Mouse (Mus musculus) monocyte, adult 2 months (primary cell): Measurements from ENCODE around the gene Baiap2l1.
A peak's percentile ranks its signal among the peaks of the same experiment; 100 is the strongest.

Experiments
- DNase-seq, 2 experiments: peaks; one replicate each; pipeline ENCODE4 v3.0.0; 2022; ENCODE audit warnings: low spot score in 2 of 2, low read depth in 1 of 2

Baiap2l1 gene

GRCm38 (mm10) chr5:144286591-144287266 lies 71.2 kb downstream of the Baiap2l1 start:
- DNase-seq, result no peak

GRCm38 (mm10) chr5:144284599-144284998 lies 73.3 kb downstream of the Baiap2l1 start:
- DNase-seq, result no peak

DNA sequence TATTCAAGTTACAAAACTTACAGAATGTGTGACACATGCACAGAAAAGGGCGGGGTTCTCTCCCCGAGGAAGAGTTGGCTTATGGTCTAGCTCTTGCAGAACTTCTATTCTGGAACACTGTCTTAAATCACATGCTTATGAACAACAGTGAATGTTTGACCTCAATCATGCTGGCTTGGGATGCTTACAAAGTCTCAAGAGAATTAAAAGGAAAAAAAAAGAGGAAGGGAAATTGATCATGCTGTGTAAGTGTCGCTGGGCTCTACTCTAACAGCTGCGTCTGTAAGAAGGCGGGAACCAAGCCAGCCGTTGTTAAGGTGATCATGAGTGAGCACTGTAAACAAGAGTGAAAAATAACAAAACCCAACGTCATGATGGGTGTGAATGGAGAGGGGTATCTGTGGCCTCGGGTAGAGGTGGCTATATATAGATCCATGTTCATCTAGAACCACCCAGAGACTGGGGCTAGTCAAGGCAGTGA lies 74.3 kb downstream of the Baiap2l1 start:
- peak; percentile 37 to 56 for DNase-seq

DNA sequence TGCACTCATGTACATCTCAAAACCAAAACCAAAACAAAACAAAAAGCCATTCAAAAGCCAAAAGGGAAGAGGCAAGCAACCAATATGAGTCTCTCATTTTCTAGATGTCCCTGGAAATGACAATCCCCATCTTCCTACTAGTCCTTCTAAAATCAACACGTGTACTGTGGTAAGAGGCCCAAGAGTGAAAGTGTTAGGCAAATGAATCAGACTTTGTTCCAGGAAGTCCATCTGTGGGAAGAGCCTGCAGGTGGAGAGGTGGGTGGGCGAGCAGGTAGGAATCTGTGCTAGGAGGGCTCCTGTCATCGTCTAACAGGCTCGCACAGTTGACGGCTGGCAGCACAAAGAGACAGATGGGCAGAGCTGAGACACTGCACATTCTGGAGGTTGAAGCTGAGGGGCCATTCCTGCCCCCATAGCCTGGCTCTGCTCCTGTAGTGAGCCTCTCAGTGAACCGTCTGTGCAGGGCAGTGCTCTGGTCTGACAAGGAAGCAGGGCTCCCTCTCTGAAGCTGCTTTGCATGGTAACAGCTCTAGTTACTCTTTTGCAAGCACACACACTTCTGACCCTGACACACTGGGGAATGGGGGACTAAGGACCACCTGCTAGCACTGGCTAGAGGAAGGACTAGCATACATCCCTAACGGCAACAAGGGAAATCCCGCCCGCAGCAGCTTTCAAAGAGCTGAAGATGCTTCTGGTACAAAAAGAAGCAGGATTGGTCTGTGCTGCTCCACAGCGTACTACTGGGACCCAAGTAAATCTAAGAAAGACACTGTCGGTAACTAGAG lies 75.2 kb downstream of the Baiap2l1 start:
- no peak for DNase-seq

- DNase-seq, result no peak
Measured at GRCm38 (mm10) chr5:144279926-144280325, 78.0 kb downstream of the Baiap2l1 start.

DNA sequence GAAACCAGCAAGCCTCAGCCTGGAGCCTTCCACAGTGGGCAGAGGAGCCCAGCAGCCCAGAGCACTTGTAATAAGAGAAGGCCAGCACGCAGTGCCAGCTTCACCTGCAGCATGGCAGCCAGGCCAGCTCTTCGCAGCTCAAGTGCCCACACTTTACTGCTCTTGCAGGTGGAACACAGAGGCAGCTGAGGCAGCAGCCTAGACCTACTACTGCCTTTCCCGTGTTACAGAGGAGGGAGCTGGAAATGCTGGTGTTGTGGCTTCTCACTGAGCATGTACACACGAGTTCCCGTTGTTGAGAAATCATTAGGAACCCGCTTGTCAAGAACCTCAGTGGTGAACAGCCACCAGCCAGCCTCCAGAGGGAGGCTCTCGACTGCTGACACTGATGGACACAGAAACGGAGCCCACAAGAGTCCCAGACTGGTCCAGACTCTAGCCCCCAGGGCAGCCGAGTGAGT lies 78.8 kb downstream of the Baiap2l1 start:
- no peak for DNase-seq

DNA sequence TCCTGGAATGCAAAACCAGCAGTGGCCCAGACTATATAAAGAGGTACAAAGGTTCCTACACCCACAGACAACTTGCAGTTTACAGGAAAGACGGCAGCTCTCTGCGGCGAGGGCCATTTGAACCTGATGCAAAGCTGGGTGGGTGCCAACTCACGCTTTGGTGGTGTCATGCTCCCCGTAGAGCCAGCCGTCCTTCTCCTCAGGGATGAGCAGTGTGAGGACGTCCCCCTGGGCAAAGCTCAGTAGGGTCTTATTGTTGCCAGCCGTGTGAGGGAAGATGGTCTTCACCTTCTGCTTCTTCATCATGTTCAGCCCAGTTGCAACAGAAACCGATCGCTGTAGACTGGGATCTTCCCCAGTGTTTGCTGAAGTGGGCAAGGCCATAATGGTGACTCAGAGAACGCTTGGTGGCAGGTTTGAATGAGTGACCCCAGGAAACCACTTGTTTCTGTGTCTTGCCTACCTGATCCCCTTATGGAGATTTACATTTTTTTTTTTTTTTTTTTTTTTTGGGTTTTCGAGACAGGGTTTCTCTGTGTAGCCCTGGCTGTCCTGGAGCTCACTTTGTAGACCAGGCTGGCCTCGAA lies 79.4 kb downstream of the Baiap2l1 start:
- no peak for DNase-seq

DNA sequence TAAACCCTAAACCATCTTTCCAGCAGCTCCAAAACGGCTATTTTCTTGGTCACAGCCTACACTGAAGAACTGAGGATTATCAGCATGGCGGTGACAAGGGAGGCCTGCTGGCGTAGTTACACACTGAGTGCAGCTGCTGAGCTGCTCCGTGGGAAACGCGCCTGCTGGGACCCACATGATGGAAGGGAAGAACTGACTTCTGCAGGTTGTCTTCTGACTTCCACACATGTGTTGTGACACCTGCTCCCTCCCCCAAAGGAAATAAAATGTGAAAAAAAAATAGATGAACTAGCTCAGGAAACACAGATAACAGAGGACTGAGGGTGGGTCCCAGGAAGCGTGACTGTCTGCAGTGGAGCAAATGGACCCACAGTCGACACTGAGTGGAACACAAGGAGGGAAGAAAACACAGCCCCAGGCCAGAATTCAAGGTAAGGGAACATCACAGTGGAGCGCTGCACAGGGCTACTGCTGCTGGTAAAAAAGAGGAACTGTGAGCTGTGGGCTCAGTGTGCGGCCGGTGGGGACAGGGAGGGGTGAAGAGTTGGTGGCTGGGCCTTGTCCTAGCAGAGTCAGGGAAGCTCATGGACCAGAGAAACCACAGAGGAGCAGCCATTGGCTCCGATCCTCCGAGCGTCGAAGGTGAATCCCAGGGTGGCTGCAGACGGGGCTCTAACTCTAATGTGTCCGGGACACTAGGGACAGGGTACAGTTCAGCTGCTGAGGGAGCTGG lies 80.8 kb downstream of the Baiap2l1 start:
- peak; percentile 58 to 67 for DNase-seq

DNA sequence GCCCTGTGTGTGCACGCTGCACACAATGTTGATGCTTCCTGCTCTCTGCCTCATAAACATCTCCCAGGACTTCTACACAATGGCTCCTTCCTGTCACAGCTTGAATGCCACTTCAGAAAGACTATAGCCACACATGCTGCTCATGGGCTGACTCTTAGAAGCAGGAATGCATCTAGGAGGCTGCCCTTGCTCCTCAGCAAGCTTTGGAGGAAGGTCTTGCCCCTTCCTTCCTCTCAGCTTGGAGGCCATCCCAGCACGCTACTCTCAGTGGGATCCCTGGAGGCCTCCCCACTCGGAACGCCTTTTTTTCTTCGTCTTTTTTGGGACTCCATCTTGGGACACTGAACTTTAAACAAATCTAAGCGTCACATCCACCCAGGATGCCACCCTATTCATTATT lies 83.0 kb downstream of the Baiap2l1 start:
- no peak for DNase-seq

- no peak for DNase-seq
Measured at GRCm38 (mm10) chr5:144271772-144272171, 86.1 kb downstream of the Baiap2l1 start.

GRCm38 (mm10) chr5:144271118-144271517 lies 86.8 kb downstream of the Baiap2l1 start:
- no peak for DNase-seq

DNA sequence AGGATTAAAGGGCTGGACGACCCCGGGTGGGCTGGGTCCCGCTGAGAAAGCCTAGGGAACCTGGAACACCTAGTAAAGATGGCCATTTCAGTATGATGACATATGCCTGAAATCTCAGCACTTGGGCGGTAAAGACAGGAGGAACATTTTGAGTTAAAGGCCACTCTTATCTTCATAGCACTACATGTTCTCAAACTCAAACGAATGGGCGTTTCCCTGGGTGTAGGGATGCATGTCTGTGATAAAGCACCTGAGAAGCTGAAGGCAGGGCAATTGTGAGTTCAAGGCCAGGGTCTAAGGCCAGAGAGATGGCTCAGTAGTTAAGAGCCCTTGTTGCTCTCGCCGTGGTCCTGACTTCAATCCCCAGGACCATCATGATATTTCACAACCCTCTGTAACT lies 87.5 kb downstream of the Baiap2l1 start:
- DNase-seq, result no peak

DNA sequence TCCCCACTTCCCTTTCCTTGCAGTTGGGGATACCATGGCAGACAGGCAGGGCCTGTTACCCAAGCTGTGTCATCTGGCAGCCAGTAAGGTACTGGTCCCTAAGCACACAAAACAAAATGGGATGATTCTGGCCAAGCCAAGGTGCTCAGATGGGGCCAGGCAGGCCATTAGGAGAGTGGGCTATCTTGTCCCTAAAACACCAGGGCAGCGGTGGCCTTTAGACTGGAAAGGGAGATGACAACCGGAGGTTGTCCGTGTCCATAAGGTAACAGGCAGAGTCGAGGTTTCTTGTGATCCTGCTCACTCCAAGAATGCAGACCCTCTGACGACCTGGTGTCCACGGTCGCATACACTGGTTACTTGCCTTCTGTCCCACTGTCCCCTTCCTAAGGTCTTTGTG lies 88.0 kb downstream of the Baiap2l1 start:
- DNase-seq, result no peak

GRCm38 (mm10) chr5:144267535-144268241 lies 90.2 kb downstream of the Baiap2l1 start:
- no peak for DNase-seq

GRCm38 (mm10) chr5:144263496-144263895 lies 94.4 kb downstream of the Baiap2l1 start:
- DNase-seq, result no peak

GRCm38 (mm10) chr5:144263082-144263481 lies 94.8 kb downstream of the Baiap2l1 start:
- DNase-seq, result no peak

DNA sequence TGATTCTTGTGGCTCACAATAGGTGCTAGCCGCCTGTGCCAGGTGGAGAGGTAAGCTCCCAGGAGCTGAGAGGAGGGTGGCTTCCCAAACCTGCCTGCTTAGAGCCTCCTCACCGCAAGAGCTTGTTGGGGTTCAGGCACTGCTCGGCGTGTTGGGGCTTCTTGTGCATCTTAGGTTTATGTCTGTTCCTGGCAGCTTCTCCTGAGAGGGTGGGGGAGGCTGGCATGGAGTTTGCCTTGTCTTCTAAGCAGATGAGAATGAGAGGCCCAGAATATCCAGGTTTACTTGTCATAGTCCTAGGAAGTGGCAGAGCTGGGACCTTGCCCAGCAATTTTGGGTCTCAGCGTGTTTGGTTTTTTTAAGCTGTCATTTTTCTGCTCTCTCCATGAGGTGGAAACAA lies 96.1 kb downstream of the Baiap2l1 start:
- no peak for DNase-seq

- no peak for DNase-seq
Measured at GRCm38 (mm10) chr5:144261309-144261708, 96.6 kb downstream of the Baiap2l1 start.

- no peak for DNase-seq
Measured at GRCm38 (mm10) chr5:144260464-144260863, 97.4 kb downstream of the Baiap2l1 start.

DNA sequence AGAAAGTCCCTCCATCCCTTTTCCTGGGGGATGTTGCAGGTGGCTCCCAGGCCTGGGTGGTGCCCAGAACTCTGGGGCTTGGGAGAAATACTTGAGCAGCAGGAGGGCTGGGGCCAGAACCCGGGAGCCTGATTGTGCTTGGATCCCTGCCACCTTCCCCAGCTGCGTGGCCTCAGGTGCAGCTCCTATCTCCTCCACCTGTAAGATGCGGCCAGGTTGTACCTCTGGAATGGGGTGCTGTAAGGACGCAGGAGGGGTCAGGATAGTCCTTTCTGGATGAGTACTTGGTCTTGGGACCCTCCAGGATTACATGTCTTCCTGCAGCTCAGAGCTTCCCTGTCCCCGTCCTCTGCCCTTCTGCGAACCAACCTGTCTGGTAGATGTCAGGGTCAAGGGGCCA lies 98.7 kb downstream of the Baiap2l1 start:
- no peak for DNase-seq

DNA sequence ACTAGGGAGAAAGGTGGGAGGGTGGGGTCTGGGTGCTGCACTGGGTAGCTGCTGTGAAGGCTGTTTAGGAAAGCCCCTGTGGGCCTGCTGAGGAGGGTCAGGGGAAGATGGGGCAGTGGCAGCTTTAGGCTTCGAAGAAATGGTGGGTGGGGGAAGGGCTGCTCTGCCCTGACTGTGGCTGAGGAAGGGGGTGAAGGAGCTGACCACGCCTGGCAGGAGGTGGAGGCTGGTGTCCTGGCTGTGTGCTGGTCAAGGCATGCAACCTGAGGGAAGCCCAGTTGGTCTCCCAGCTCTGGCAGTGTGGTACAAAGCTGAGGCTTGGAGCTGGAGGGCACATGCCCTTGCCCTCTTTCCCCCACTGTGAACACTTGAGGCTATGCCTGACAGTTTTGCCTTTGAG lies 99.2 kb downstream of the Baiap2l1 start:
- DNase-seq, result no peak
